Mouse (Mus musculus) WW6 (cell line): ENCODE measurements around the gene Lrrc59.
A peak's percentile ranks its signal among the peaks of the same experiment; 100 is the strongest.

Experiments
- DNase-seq: peaks from one replicate; pipeline ENCODE4 v3.0.0-alpha.2; 2013; ENCODE audit warnings: low read depth, low spot score

The Lrrc59 gene

GRCm38 (mm10) chr11:94629199-94629883 lies at the start of gene Lrrc59:
TSS of gene Lrrc59 (plus strand) at chr11:94629767.
- DNase-seq, result peak; percentile 83

DNA sequence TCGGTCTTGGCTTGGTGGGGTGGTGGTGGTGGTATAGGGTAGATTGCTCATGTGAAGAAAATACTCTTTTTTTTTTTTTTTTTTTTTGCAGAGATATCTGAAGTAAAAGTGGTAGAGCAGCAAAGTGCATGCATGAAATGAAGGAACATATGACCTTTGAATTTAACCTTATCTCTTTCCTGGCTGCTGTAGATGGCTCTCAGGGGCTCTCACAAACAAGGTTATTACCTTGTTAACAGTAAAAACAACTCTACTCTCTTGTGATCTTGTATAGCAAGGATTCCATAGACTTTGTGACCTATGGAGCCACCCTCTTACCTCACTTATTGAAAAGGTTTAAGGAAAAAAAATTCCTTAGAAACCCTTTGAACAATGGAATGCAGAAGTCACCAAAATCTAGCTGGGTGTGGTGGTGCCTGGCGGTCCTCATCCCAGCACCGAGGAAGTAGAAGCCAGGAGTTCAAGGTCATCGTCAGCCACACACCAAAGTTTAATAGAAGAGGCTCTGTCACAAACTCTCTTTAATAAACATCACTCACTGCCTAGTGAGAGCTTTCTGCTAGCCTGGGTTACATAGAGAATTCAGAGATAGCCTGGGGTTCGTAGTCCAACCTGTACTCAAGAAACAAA lies 49.3 kb upstream of the Lrrc59 start:
- DNase-seq, result no peak

- no peak for DNase-seq
Observed at GRCm38 (mm10) chr11:94585091-94585490, 44.5 kb upstream of the Lrrc59 start.

GRCm38 (mm10) chr11:94587511-94587910 lies 42.1 kb upstream of the Lrrc59 start:
- no peak for DNase-seq

DNA sequence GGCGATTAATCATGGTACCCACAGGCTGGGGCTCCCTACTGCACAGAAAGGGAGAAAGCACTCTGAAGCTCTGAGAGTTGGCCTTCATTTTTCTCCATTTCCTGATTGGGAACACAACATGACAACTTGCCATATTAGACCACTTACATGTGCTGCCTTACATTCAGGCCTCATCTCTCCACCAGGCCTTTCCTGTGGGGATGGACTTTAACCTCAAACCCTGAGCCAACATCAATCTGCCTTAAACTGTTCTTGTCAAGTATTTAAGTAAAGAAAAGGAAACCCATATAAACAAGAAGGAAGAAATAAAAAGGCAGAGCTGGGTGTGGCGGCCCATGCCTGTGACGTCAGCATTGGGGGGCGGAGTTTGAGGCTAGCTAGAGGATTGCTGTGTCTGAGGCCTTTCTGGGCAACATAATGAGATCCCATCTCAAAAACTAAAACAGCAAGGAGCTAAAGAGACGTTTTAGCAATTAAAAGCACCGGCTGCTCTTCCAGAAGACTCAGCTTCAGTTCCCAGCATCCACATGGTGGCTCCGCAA lies 33.2 kb upstream of the Lrrc59 start:
- DNase-seq, result no peak

DNA sequence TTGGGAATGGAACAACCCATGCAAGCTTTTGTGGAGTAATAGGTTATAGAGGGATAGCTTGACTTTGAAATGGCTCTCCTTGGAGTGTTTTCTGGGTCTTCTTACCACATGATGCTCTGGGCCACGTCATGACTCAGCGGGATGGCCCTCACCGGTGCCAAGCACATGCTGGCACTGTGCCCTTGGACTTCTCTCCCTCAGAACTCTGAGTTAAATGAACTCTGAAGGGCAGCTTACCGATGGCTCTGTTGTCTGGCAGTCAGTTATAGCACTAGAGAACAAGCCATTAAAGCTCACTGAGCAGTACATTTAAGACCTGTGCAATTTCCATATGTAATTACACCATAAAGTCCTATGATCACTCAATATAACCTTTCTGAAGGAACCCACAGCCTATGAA lies 32.2 kb upstream of the Lrrc59 start:
- no peak for DNase-seq

DNA sequence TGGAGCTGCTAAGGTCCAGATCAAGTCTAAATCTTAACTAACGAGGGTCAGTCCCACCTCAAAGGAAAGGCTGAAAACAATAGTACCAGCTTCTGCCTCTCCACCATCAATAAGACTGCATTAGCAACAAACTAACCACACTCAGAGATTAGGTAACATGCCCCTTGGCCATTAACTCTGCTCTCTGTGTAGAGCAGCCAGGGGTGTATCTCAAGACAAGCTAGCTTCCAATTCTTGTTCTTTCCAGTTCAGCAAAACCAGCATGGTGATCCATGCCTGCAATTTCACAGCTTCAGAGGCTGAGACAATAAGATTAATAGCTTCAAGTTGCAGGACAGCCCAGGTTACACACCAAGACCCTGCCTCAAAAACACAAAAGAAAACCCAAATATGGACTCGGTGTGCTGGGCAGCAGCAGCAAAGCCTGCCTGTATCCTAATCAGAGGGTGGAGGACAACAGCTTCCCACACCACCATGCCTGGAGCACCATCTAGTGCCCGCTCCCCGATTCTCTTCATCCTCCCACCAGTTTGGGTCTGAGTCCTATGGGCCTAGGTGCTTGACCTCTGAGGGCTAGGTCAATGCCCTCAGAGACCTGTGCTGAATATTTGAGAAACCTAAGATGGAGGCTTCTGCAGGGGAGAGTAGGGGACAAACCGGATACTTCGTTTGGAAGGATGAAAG lies 31.0 kb upstream of the Lrrc59 start:
- no peak for DNase-seq

- DNase-seq, result no peak
Observed at GRCm38 (mm10) chr11:94600447-94600846, 29.1 kb upstream of the Lrrc59 start.

GRCm38 (mm10) chr11:94601321-94602281 lies 28.0 kb upstream of the Lrrc59 start, which contains the start of gene Acsf2:
TSS of gene Acsf2 (minus strand) at chr11:94601871.
- DNase-seq, result peak; percentile 61

GRCm38 (mm10) chr11:94602356-94602955 lies 27.1 kb upstream of the Lrrc59 start:
- no peak for DNase-seq

DNA sequence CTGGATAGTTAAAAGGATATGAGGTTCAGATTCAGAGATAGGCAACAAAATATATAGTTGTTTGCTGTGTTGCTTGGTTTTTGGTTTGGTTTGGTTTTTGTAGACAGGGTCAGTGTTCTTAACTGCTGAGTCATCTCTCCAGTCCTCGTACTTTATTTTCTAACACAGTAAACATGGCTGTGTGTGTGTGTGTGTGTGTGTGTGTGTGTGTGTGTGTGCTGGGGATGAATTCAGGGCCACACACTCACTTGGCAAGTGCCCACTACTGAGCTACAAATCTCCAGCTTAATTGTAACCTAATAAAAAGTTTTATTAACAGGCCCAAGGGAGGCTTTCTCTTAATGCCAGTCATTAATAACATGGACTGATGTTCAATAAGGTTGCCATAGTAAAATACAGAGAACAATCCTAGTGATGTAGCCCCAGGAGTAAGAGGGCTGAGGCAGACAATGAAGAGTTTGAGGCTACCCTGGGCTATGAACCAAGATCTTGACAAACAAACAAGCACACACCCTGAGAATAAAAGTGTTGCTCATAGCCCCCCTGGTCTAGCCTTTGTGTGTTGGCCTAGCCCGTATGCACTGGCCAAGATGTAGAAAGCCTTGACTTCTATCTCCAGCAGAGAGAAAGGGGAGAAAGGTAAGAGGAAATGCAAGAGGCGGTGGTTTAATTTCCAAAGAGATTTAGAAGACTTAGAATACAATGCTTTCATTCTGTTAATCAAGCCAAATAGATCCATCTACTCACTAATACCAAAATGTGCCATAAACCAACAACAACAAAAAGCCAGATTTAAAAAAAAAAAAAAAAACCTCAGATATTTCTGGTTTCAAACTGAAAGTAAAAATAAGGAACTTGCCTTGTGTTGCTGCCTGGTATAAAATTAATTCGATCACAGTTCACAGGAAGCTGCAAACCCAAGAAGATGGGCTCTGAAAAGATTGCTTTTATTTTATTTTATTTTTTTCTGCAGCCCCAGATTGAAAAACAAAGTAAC lies 18.5 kb upstream of the Lrrc59 start:
- DNase-seq, result no peak

DNA sequence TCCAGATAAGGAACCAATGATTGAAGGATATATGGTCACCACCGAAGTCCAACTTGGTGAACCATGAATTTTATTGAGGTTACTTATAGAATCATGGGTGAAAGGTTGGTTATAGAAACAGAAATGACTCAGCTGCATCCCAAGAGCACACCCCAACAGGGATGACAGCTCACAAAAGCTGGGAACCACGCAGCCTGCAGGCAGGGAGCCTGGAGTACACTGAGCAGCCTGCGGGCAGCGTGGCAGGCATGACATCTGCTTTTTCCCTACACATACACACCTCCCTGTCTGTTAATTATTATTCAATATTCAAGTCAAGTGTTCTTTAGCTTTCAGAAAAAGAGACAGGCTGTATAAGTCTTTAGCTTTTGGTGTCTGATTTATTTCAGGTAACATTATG lies 15.0 kb upstream of the Lrrc59 start:
- DNase-seq, result no peak

- DNase-seq, result no peak
Observed at GRCm38 (mm10) chr11:94615494-94615893, 14.1 kb upstream of the Lrrc59 start.

GRCm38 (mm10) chr11:94617646-94618045 lies 11.9 kb upstream of the Lrrc59 start:
- no peak for DNase-seq

- no peak for DNase-seq
Observed at GRCm38 (mm10) chr11:94620766-94621457, 8.7 kb upstream of the Lrrc59 start.

- no peak for DNase-seq
Observed at GRCm38 (mm10) chr11:94621458-94621852, 8.1 kb upstream of the Lrrc59 start.

DNA sequence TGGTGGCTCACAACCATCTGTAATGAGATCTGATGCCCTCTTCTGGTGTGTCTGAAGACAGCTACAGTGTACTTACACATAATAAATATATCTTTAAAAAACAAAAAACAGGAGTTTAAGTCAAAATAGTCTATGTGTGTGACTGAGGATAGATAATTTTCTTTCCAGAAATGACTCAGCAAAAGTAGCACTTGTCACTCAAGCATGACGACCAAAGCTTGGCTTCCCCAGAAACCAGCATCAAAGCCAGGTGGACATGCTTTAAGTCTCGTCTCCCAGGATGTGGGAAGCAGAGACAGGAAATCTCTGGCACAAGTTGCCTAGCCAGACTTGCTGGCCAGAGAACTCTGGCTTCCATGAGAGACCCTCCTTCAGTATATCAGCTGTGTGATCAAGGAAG lies 7.4 kb upstream of the Lrrc59 start:
- DNase-seq, result no peak

DNA sequence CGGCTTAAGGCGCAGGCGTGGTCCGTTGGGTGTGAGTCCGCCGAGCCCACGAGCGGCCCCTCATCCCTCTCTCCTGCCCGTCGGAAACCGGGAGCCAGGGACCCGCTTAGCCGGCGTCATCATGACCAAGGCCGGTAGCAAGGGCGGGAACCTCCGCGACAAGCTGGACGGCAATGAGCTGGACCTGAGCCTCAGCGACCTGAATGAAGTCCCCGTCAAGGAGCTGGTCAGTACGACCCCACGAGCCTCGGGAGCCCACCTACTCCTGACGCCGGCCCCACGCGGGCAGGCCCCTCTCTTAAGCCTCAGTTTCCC lies 274 bp downstream of the Lrrc59 start:
- DNase-seq, result no peak
